Mouse (Mus musculus) natural killer cell, adult 2 months (primary cell): ENCODE measurements around the gene Spns2.

Experiments
- DNase-seq, 2 experiments: peaks; one replicate each; pipeline ENCODE4 v3.0.0; 2022; ENCODE audit warnings: low spot score in 2 of 2

Gene Spns2

DNA sequence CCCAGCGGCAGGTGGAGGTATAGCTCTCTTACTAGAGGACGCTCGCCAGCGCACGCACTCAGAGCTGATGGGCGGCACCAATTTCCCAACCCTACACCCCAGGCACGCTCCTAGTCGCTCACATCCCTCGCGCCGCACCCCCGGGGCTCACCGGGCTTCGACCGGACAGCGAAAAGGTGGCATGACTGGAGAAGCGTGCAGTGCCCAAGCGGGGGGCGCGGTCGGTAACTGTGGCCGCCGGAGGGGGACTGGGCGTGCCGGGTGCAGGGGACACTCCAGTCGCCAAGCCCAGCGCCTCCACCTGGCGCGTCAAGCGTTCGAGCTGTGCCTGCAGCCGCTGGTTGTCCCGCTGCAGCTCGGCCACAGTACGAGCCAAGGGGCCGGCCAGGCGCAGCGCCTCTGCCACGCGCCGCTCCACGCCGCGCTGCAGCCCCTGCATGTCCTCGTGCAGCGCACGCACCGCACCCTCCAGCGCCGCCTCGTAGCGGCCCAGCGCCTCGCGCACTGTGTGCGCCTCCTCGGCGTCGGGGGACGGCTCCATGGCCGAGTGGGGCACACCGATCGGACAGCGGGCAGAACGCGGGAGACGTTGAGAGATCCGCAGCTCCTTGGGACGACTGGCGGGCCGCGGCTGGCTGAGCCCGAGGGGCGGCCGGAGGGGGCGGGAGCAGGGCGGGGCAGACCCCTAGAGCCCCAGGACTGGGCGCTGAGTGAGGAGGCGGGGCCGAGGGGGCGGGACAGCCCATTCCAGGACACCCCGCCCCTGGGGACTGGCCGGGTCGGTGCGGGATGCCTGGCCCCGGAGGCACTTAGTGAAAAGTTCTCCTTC, 78.4 kb downstream of the Spns2 start, which contains the start of gene Smtnl2:
Gene Smtnl2, minus strand, starts transcription at position 621 of the 829 bp plus-strand sequence.
- DNase-seq, result peak in 1 of 2 experiments; percentile 22

DNA sequence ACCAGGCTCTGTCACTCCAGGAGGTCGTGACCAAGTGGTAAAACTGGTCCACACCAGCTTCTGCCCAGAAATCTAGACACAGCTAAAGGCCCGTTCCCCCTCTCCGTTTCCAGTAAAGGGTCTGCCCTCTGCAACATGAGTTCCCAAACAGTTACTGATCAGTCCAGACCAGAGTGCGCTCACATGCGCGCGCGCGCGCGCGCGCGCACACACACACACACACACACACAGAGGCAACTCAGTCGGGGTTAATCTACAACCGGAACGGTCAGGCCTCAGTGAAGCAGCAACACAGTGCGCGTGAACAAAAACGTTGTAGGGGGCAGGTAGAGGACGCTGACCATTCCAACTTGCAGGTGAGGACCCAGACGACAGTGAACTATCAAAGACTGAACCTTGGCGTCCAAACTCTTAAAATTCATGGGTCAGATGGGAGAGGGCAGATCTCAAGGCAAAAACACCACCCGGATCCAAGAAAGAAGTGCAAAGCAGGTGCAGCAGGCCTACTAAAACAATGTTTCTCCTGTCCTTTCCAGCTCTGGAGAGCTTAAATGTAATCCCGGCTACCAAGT, 79.1 kb downstream of the Spns2 start:
- DNase-seq, result no peak

DNA sequence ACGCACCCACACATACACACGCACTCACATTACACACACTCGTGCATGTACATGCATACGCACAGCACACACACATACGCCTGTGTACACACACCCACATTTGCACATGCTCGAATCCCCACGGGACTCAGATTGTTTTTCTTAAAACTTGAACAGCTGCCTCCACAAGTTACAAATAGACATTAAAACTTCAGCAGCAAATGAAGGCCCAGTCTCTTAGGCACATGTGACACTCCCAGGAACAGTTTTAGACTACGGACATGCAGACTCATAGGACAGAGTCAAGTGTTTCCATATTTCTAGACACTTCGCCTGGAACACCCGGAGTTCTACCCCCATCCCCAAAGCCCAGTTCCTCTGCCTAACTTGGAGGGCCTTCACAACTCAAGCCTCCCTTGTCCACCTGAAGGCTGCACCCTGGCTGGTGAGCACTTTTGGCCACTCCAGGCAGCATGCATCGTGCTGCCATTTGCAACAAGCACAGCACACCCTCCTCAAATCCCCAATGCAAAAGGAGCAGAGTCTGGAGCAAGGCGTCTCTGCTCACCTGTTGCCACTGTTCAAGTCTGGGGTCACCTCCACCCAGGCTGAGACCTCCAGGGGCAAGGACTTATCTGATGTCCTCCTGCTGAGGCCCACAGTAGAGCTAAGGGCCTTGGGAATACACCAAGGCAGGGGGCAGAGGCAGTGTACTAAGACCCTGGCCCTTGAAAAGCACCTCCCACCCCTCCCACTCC, 79.9 kb downstream of the Spns2 start:
- DNase-seq, result no peak

DNA sequence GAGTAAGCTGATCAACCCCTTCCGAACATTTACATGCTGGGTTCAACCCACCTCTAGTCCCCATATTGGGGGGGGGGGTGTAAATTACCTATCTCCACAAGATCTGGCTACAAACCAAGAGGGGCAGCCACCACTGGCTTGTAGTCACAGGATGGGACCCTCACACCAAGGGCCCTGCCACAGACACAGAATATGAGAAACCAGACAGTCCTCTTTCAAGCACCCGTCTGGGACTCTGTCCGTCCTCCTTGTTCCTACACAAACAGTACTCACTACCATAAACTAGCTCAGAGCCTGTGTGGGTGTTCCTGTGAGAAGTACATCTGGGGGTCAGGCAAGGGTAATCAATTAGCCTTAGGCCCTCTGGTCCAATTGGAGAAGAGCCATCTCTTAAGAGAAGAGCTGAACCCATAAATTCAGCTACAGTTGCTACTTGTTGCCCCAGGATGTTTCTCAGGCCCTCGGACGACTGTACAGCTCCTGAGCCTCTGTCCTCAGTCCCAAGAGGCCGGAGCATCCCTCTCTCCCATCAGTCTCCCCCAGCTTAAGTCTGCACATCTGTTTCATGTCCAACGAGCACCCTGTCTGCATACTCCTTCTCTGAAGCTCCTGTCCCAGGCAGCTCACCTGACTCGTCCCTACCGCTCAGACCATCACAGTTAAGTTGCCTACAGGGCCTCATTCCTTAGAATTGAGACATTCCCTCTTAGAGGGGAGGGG, 81.1 kb downstream of the Spns2 start:
- DNase-seq, result no peak

DNA sequence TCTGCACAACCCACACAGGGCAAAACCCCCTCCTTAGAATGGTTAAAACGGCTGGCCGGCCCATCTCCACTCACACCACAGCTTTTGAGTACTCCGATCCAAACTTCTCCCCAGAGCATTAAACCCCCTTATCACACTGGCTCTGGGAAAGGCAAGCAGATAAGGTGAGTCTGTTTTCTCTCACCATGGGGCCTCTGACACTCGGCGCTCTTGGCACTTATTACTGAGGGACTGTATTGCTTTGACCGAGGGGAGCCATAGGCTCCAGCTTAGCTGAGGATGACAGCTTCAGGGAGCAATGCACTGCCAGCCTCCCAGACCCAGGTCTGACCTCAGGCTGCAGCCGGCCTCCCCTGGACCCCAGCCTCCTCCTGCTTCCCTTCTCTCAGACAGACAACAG, 82.1 kb downstream of the Spns2 start:
- DNase-seq, result no peak

DNA sequence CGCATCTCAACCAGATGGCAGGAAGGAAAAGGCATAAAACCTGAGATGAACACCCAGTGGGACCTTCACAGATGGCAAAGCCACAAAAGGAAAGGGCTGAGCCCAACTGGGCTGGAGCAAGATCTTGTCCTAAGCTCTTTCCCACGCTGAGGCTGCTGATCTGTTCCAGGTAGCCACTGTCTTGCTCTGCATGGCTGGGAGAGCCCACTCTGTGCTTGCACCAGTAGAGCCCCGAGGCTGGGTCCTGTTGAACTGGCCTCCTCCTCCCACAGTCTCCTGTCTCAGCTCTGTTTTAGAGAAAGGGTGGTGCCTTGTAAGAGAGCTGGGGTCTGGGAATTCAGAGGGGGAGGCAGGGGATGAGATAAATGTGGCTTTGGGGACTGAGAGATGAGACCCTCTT, 82.6 kb downstream of the Spns2 start:
- no peak for DNase-seq

DNA sequence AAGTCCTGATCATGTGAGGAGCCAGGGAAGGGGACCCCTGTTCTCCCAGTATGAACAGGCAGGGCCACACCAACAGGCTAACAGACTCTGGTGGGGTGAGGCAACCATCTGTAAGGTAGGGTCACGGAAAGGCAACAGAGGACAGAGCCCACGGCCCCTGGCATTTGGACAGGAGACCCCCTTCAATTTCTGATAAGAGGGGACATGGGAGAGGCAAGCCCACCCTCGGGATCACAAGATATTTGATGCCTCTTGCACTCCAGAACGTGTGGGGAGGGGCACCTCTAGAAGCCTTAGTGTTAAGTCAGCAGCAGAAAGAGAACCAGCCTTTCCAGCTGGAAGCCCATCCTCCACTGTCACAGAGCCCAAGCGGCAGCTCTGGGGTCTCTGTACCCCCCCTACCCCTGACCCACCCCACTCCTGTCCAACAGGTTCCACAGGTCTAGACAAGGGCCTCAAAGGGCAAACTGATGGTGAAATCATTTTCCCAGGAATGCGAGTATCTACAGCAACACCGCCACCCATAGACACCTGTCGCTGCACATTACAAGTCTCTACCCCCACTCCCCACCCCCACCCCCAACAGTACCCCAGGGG, 83.5 kb downstream of the Spns2 start:
- DNase-seq, result no peak

DNA sequence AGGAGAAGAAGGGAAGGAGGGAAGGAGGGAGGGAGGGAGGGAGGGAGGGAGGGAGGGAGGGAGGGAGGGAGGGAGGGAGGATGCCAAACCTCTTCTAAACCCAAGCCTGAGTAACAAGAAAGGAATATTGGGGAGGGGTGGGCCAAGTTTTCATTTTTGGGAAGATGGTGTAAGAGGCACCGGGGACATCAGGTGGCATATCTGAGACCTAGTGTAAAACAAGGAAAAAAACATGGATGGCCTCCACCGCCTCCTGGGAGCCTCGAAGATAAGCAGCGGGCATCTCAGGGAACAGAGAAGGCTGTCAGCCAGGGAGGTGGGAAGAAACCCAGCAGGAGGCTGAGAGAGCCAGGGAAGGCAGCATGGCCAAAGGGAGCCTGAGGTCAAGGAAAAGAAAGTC, 84.2 kb downstream of the Spns2 start:
- DNase-seq, result no peak

DNA sequence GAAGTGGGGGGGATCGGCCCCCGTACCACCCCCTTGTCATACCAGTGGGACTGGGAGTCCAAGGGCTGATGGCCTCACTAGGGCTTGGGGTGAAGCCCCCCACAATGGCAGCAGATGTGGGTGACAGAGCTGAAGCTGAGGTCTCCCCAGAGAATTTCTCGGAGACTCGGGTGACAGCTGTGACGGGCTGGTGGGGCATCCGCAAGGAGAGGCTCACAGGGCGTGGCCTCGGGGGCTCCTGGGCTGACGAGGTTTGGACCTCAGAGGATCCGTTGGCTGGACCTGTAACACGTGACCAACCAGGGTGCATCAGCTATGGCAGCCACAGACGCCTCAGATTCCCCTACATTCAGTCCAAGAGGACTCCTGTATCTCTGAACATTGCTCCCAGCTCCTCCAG, 86.7 kb downstream of the Spns2 start:
- DNase-seq, result no peak

DNA sequence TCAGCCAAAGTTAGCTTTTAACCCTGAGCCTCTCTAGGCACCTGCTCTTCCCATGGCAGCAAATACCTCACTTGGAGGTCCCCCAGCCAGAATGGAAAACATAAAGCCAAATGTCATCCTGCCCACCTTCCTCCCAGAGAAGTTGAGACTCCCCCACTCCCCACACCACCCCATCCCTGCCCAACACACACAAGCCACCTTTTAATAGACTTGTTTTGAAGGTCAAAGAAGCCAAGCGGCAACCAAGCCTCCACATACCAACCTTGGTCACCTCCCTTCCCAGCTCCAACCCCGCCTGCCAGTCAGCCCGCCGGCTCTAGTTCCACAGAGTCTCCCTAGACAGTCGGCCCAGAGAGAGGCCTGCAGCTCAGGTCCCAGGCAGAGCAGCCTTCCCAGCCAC, 87.7 kb downstream of the Spns2 start:
- DNase-seq, result no peak
